Mouse (Mus musculus) heart, embryonic 14.5 days (tissue): ENCODE data around the gene Fam129a. TPM values are rescaled to one million over a fixed set of nuclear protein-coding genes. Genes with fewer than 3 reads are reported as not detected.

Experiments used
- ATAC-seq: fragments of 200-750 bp; cut with Nextera tagmentation; 2 replicates; pipeline ENCODE4 v1.8.0; 2017; ENCODE audit warnings: low read depth, moderate TSS enrichment; ENCODE audit not compliant: insufficient number of reproducible peaks, insufficient read depth, low FRiP score
- H3K27ac ChIP-seq, 2 experiments: fragments of 200-500 bp in 1 of 2; fragments of 300-500 bp in 1 of 2; sonication (generic) in 1 of 2; replicated peaks in 1 of 2; 2 replicates each; pipeline ENCODE4 v1.5.1; 2012 to 2014; ENCODE audit warnings: low read depth in 2 of 2, low read length in 2 of 2, control low read depth in 1 of 2, mild to moderate bottlenecking in 1 of 2, mixed read lengths in 1 of 2; ENCODE audit not compliant: control insufficient read depth in 1 of 2, insufficient read depth in 1 of 2
- H3K27me3 ChIP-seq: fragments of 300-500 bp; sonication (generic); 2 replicates; pipeline ENCODE4 v1.6.1; 2014; ENCODE audit warnings: mild to moderate bottlenecking, low read length, control low read depth; ENCODE audit not compliant: control insufficient read depth, insufficient read depth
- H3K36me3 ChIP-seq: fragments of 300-500 bp; sonication (generic); 2 replicates; pipeline ENCODE4 v1.6.1; 2014; ENCODE audit warnings: mild to moderate bottlenecking, control low read depth, low read length, mixed read lengths; ENCODE audit not compliant: control insufficient read depth, insufficient read depth
- H3K4me1 ChIP-seq, 2 experiments: fragments of 200-500 bp in 1 of 2; fragments of 300-500 bp in 1 of 2; sonication (generic) in 1 of 2; 2 replicates each; pipeline ENCODE4 v1.6.1; 2012 to 2014; ENCODE audit warnings: low read length in 2 of 2, control low read depth in 1 of 2, mixed read lengths in 1 of 2; ENCODE audit not compliant: control insufficient read depth in 2 of 2, insufficient read depth in 2 of 2
- H3K4me2 ChIP-seq: fragments of 300-500 bp; sonication (generic); 2 replicates; pipeline ENCODE4 v1.6.1; 2014; ENCODE audit warnings: mild to moderate bottlenecking, low read length
- H3K4me3 ChIP-seq, 2 experiments: fragments of 200-500 bp in 1 of 2; fragments of 300-500 bp in 1 of 2; sonication (generic) in 1 of 2; 2 replicates each; pipeline ENCODE4 v1.5.1; 2012 to 2014; ENCODE audit warnings: low read length in 2 of 2, mild to moderate bottlenecking in 2 of 2, control low read depth in 1 of 2, low read depth in 1 of 2, moderate library complexity in 1 of 2; ENCODE audit not compliant: control insufficient read depth in 1 of 2, insufficient read depth in 1 of 2
- H3K9ac ChIP-seq: fragments of 300-500 bp; sonication (generic); 2 replicates; pipeline ENCODE4 v1.6.1; 2014; ENCODE audit warnings: mild to moderate bottlenecking, low read length
- H3K9me3 ChIP-seq: fragments of 300-500 bp; sonication (generic); 2 replicates; pipeline ENCODE4 v1.6.1; 2016; ENCODE audit warnings: low read length, control low read depth; ENCODE audit not compliant: control insufficient read depth
- WGBS: fragments of 180-500 bp; shearing (Covaris S2); extraction: QIAGEN DNeasy Blood & Tissue Kit; methylation state at CpG from one replicate; pipeline ENCODE4 v1.1.7; 2014; 5-methylcytosine and 5-hydroxymethylcytosine counted together
- polyA plus RNA-seq: library from polyadenylated mRNA; unstranded; fragments of >200 nt; fragmentation: Nextera tagmentation; extraction: Ambion mirVana; gene quantifications from 2 replicates; pipeline ENCODE4 v1.2.1, GENCODE M21; 2014

Fam129a gene
- polyA plus RNA-seq, 1 experiment from 2014 or later: 5.8 TPM

DNA sequence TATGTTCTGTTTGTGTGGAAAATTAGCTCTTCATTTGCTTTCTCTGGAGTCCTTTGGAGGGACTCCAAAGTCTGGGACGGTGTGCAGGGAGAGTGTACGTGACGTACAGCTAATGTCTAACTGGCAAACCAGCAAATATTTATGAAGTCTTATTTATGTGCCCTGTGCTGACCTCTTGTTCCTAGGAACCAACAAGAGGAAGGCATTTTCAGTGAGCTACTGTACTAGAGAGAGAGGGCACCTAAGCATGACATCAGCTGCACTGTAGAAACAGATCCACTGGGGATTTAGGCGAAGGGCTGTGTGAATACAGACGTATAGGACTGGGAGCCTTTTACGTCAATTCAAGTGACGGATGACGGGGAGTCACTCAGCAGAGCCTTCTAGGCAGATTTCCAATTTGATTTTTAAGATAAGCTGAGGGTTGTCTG lies 48.3 kb downstream of the Fam129a start:
- H3K9ac ChIP-seq: no peak overlapping the region
- H3K36me3 ChIP-seq: no peaks in the 10 kb centered on the region
- H3K9me3 ChIP-seq: no peaks in the 10 kb centered on the region
- peaks cover 4 to 10% of the 10 kb centered on the region in 2 experiments; a peak in 3 of 4 replicates for H3K4me1 ChIP-seq
- no peak overlapping the region for H3K27ac ChIP-seq
- WGBS: 56% methylated on average over 8 of the region's 8 CpGs
- H3K27me3 ChIP-seq: no peaks in the 10 kb centered on the region
- no peak for ATAC-seq
- H3K4me3 ChIP-seq: no peak overlapping the region
- no peak overlapping the region for H3K4me2 ChIP-seq

DNA sequence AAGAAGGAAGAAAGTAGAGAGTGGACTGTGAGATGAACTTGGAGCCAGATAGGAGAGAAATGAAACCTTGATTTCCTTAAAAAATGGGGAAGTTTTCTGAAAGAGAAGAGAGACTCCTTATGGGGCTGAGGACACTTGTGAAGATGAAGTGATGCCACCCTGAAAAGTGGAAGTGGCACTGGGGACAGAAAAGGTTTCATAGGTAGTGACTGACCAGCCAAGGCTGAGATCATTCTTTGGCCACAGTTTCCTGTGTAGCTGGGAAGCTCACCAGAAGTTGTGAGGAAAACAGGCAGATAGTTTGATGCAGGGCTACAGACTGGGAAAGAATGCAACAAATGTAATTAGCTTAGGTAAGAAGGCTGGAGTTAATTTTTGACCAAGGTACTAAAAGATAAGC lies 49.7 kb downstream of the Fam129a start:
- H3K27ac ChIP-seq: no peak overlapping the region
- no peaks in the 10 kb centered on the region for H3K36me3 ChIP-seq
- no peak for ATAC-seq
- H3K4me3 ChIP-seq: no peak overlapping the region
- H3K4me2 ChIP-seq: no peak overlapping the region
- H3K9ac ChIP-seq: no peak overlapping the region
- peaks cover 4 to 10% of the 10 kb centered on the region in 2 experiments; a peak in 3 of 4 replicates for H3K4me1 ChIP-seq
- H3K27me3 ChIP-seq: no peaks in the 10 kb centered on the region
- H3K9me3 ChIP-seq: no peaks in the 10 kb centered on the region

DNA sequence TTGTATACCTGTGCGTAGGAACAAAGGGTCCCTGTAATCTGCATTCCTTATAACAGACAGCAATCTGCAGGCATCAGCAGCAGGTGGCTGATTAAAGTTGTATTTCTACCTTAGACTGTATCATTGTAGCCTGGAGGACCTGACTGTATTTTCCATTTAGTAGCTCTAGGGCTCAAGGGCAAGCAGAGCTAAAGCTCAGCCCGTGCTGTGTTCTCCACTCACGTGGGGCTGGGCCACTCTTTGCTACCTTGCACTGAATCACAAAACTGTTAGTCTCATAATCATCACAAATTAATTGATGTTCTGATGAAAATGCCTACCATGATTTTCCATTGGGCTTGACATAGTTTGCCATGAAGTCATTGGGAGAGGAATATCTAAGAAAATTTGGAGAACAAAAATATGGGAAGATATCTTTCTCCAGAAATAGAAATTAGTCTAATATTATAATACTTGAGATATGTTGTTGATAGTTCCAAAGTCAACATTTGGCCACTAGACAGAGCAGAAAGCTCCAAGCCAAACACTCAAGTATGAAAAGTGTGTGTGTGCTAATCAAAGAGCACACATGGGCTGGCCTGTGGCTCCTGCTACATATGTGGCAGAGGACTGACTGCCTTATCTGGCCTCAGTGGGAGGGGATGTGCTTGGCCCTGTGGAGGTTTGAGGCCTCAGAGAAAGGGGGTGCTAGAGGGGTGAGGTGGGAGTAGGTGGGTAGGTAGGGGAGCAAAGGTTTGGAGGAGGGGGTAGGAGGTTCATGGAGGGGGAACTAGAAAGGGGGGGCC lies 53.6 kb downstream of the Fam129a start:
- no peak overlapping the region for H3K9ac ChIP-seq
- WGBS: 80% methylated on average over 3 of the region's 3 CpGs
- H3K4me1 ChIP-seq: peaks cover 0 to 4% of the 10 kb centered on the region in 2 experiments; a peak in 2 of 4 replicates
- H3K27me3 ChIP-seq: no peaks in the 10 kb centered on the region
- no peak for ATAC-seq
- no peaks in the 10 kb centered on the region for H3K36me3 ChIP-seq
- no peak overlapping the region for H3K4me3 ChIP-seq
- no peak overlapping the region for H3K4me2 ChIP-seq
- no peak overlapping the region for H3K27ac ChIP-seq
- no peaks in the 10 kb centered on the region for H3K9me3 ChIP-seq

DNA sequence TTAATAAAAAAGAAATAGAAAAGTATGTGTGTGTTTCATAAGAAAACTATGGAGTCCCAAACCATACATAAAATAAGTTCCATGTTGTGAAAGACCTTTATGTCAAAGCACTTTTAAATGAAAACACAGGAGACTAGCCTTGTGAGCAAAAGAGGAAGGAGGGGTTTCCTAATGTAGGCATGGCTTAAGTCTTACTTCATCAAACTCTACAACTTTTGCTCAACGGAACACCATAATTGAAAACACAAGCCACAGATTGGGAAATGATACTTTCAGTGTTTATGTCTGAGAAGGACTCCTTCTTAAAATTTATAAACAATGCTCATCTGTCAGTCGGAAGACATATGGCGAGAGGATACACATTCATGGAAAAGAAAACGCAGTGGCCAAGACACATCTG lies 54.3 kb downstream of the Fam129a start:
- H3K4me1 ChIP-seq: 0 out of 4 replicates have a peak, but pooled peaks cover 0 to 2% of the 10 kb centered on the region in 2 experiments
- no peaks in the 10 kb centered on the region for H3K36me3 ChIP-seq
- no peak for ATAC-seq
- 91% methylated on average over 4 of the region's 4 CpGs for WGBS
- H3K27me3 ChIP-seq: no peaks in the 10 kb centered on the region
- H3K4me3 ChIP-seq: no peak overlapping the region
- no peak overlapping the region for H3K9ac ChIP-seq
- no peak overlapping the region for H3K4me2 ChIP-seq
- H3K27ac ChIP-seq: no peak overlapping the region
- H3K9me3 ChIP-seq: no peaks in the 10 kb centered on the region

DNA sequence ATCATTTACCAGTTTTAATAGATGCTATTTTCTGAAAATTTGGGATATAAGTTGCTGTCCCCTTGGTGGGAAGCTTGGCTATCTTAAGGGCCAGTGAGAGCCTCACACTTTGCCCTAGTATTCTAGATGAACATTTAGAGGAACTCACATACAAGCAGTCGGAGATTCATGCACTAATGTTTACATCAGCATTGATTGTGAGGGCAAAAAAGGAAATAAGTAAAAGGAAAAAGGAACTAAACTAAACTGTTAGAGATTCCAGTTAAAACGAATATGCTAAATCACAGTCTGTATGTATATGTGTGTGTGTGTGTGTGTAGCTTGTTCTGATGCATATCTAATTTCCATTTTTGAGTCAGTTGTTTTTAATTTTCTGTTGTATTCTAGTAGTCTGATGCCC lies 54.7 kb downstream of the Fam129a start:
- H3K9ac ChIP-seq: no peak overlapping the region
- ATAC-seq: no peak
- 85% methylated on average over 2 of the region's 2 CpGs for WGBS

DNA sequence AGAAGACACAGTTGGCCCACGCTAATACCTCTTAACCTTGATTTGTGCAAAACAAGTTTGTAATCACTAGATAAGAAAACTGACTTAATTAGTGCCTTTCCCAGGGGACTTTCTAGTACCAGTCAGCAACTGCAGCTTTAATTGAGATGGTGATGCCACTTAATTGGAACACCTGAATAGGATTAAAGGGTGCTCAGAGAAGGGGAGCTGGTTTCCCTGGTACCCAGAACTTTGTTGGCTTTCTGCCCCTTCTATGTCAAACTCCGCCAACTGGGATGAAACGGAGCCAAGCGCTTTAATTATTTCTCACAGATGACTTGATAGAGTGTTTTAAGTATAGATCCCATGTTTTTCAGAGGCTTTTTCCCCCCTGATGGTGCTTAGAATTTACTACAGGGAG lies 55.6 kb downstream of the Fam129a start:
- Histone ChIP-seq H3K9me3 (no peaks in the 10 kb centered on the region), H3K4me3 (no peak overlapping the region), H3K27me3 (no peaks in the 10 kb centered on the region), H3K27ac (no peak overlapping the region), H3K36me3 (no peaks in the 10 kb centered on the region), H3K4me2 (no peak overlapping the region), H3K4me1 (peaks cover 0 to 4% of the 10 kb centered on the region in 2 experiments; a peak in 1 of 4 replicates), H3K9ac (no peak overlapping the region)
- WGBS: 89% methylated on average over 4 of the region's 4 CpGs
- no peak for ATAC-seq

More for the DNA sequence above, 54.7 kb downstream of the Fam129a start:
- Histone ChIP-seq H3K9me3 (no peaks in the 10 kb centered on the region), H3K4me1 (0 out of 4 replicates have a peak, but pooled peaks cover 0 to 2% of the 10 kb centered on the region in 2 experiments), H3K36me3 (no peaks in the 10 kb centered on the region), H3K27me3 (no peaks in the 10 kb centered on the region), H3K4me3 (no peak overlapping the region), H3K4me2 (no peak overlapping the region), H3K27ac (no peak overlapping the region)

DNA sequence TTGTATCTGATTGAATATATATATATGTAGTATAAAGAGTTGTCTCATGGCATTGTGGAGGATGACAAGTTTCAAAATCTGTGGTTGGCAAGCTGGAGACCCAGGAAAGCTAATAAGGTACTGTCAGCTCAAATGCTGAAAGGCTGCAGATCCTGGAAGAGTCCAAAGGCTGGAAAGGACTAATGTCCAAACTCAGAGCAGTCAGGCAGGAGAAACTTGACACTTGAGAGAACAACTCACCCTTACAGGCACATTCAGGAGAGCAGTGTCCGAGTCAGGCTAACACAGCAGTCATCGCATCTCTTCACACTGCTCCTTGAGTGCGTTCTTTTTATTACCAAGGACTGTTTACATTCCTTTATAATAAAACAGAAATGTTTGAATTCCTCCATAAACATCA lies 56.2 kb downstream of the Fam129a start:
- 51% methylated on average over 3 of the region's 3 CpGs for WGBS
- ATAC-seq: no peak

More for the DNA sequence above, 56.2 kb downstream of the Fam129a start:
- H3K36me3 ChIP-seq: no peaks in the 10 kb centered on the region
- peaks cover 0 to 10% of the 10 kb centered on the region in 2 experiments; a peak in 2 of 4 replicates for H3K4me1 ChIP-seq
- H3K9me3 ChIP-seq: no peaks in the 10 kb centered on the region
- H3K4me3 ChIP-seq: no peak overlapping the region
- H3K27me3 ChIP-seq: no peaks in the 10 kb centered on the region
- H3K9ac ChIP-seq: no peak overlapping the region
- no peak overlapping the region for H3K27ac ChIP-seq
- no peak overlapping the region for H3K4me2 ChIP-seq
